Mouse (Mus musculus) ovary, postnatal 14 days (tissue): ENCODE measurements around the gene Camkv.

Experiments
- DNase-seq: peaks from one replicate; pipeline ENCODE4 v3.0.0; 2022; ENCODE audit warnings: low spot score

The Camkv gene

GRCm38 (mm10) chr9:107935374-107935773, at the start of gene Camkv:
Camkv (plus strand) TSS chr9:107935674.
- no peak for DNase-seq

- peak; percentile 69 for DNase-seq
These were observed 47.6 kb upstream of the Camkv start, which contains the start of gene Mon1a for GRCm38 (mm10) chr9:107887804-107888266. Mon1a (plus strand) TSS chr9:107888151.

GRCm38 (mm10) chr9:107888267-107888850, 47.1 kb upstream of the Camkv start:
- no peak for DNase-seq

GRCm38 (mm10) chr9:107890260-107890659, 45.2 kb upstream of the Camkv start:
- DNase-seq: no peak

GRCm38 (mm10) chr9:107891023-107891422, 44.5 kb upstream of the Camkv start:
- DNase-seq: no peak

- no peak for DNase-seq
These were observed 36.9 kb upstream of the Camkv start for GRCm38 (mm10) chr9:107898563-107898962.

GRCm38 (mm10) chr9:107899855-107900254, 35.6 kb upstream of the Camkv start:
- no peak for DNase-seq

- peak; percentile 58 for DNase-seq
These were observed 34.4 kb upstream of the Camkv start for GRCm38 (mm10) chr9:107900840-107901626.

GRCm38 (mm10) chr9:107901627-107901914, 33.9 kb upstream of the Camkv start:
- no peak for DNase-seq

GRCm38 (mm10) chr9:107904726-107905125, 30.7 kb upstream of the Camkv start:
- peak; percentile 91 for DNase-seq

- DNase-seq: peak; percentile 74
These were observed 29.1 kb upstream of the Camkv start, which contains the start of gene Mst1r for GRCm38 (mm10) chr9:107906252-107906966. Mst1r (plus strand) TSS chr9:107906873.

- no peak for DNase-seq
These were observed 28.3 kb upstream of the Camkv start for GRCm38 (mm10) chr9:107906967-107907800.

GRCm38 (mm10) chr9:107907801-107908120, 27.7 kb upstream of the Camkv start:
- DNase-seq: no peak

GRCm38 (mm10) chr9:107908410-107909158, 26.9 kb upstream of the Camkv start:
- no peak for DNase-seq

- no peak for DNase-seq
These were observed 25.3 kb upstream of the Camkv start for GRCm38 (mm10) chr9:107910025-107910769.

- no peak for DNase-seq
These were observed 20.6 kb upstream of the Camkv start for GRCm38 (mm10) chr9:107914764-107915420.

GRCm38 (mm10) chr9:107917895-107918608, 17.4 kb upstream of the Camkv start:
- DNase-seq: no peak

GRCm38 (mm10) chr9:107918884-107919283, 16.6 kb upstream of the Camkv start:
- DNase-seq: no peak

- no peak for DNase-seq
These were observed 16.0 kb upstream of the Camkv start for GRCm38 (mm10) chr9:107919441-107919840.
